Comparison of ENCODE assay signal across 9 mouse cellular contexts in genomic region chr16:13205855-13206254, GRCm38 (mm10). TPM values are rescaled to one million over a fixed set of nuclear protein-coding genes. Genes with fewer than 3 reads are reported as not detected.
DNase-seq lines count a peak whose midpoint lies in the region; ATAC-seq and TF ChIP-seq lines count a peak whose summit lies in the region.
"Had no signal": no experiment of that assay in that cellular context is flagged by ENCODE, and none has a peak within 500 bp of the region (broad histone marks: within the 10 kb centered on the region; RNA-seq: fewer than 3 reads in every experiment).

No protein-coding gene starts in this region.

- no peak overlapping the region for H3K4me3 ChIP-seq in liver, embryonic 11.5 days (ENCODE audit: low read depth, low read length)
- no peak overlapping the region for H3K4me3 ChIP-seq in kidney, postnatal 0 days (replicated peaks; ENCODE audit: low read depth, low read length)
- no peak overlapping the region for H3K4me3 ChIP-seq in hindbrain, embryonic 13.5 days
- H3K4me3 ChIP-seq: limb, embryonic 12.5 days had no signal

- H3K27me3 ChIP-seq in liver, embryonic 11.5 days (replicated peaks; ENCODE audit: control insufficient read depth, insufficient read depth, low read length): no peaks in the 10 kb centered on the region
- no peaks in the 10 kb centered on the region for H3K27me3 ChIP-seq in kidney, postnatal 0 days (ENCODE audit: insufficient read depth, low read length)
- H3K27me3 ChIP-seq in hindbrain, embryonic 13.5 days: no peaks in the 10 kb centered on the region
- H3K27me3 ChIP-seq: limb, embryonic 12.5 days had no signal

- no peak overlapping the region for H3K4me2 ChIP-seq in liver, embryonic 11.5 days
- H3K4me2 ChIP-seq in kidney, postnatal 0 days (ENCODE audit: low read length): no peak overlapping the region
- H3K4me2 ChIP-seq in hindbrain, embryonic 13.5 days: no peak overlapping the region
- H3K4me2 ChIP-seq: limb, embryonic 12.5 days had no signal

- H3K9ac ChIP-seq in liver, embryonic 11.5 days (ENCODE audit: low read depth, low read length): no peak overlapping the region
- no peak overlapping the region for H3K9ac ChIP-seq in kidney, postnatal 0 days (ENCODE audit: low read depth, low read length)
- no peak overlapping the region for H3K9ac ChIP-seq in hindbrain, embryonic 13.5 days
- H3K9ac ChIP-seq: limb, embryonic 12.5 days had no signal

- ATAC-seq in liver, embryonic 11.5 days (replicated peaks; ENCODE audit: low FRiP score): no peak; the same call in 1 of the 2 replicates
- peak; percentile 83 for ATAC-seq in kidney, postnatal 0 days (replicated peaks; ENCODE audit: low FRiP score, low read depth)
- ATAC-seq in activated CD4-positive, CD25-positive, alpha-beta regulatory T cell, adult 4 months: no peak
- ATAC-seq in cerebellum, adult (ENCODE audit: insufficient number of reproducible peaks, low FRiP score, low TSS enrichment): no peak
- ATAC-seq in hindbrain, embryonic 13.5 days (ENCODE audit: low FRiP score): no peak

- H3K36me3 ChIP-seq in liver, embryonic 11.5 days (ENCODE audit: control insufficient read depth, insufficient read depth, low read length): no peaks in the 10 kb centered on the region
- no peaks in the 10 kb centered on the region for H3K36me3 ChIP-seq in kidney, postnatal 0 days (ENCODE audit: insufficient read depth, low read length)
- no peaks in the 10 kb centered on the region for H3K36me3 ChIP-seq in hindbrain, embryonic 13.5 days
- H3K36me3 ChIP-seq: limb, embryonic 12.5 days had no signal

- peak; percentile 11 for DNase-seq in liver
- no peak for DNase-seq in liver, embryonic 11.5 days (ENCODE audit: low spot score)
- DNase-seq in gastrocnemius, postnatal 25 days: peak; percentile 41
- peak; percentile 87 for DNase-seq in kidney, postnatal 0 days (ENCODE audit: low spot score)
- DNase-seq in retina, embryonic 14.5 days (ENCODE audit: low spot score): peak; percentile 43

- WGBS in liver, embryonic 11.5 days: 58% methylated on average over 5 of the region's 5 CpGs
- 17% methylated on average over 5 of the region's 5 CpGs for WGBS in kidney, postnatal 0 days
- 41% methylated on average over 5 of the region's 5 CpGs for WGBS in hindbrain, embryonic 13.5 days

- no peaks in the 10 kb centered on the region for H3K4me1 ChIP-seq in liver, embryonic 11.5 days (replicated peaks; ENCODE audit: control insufficient read depth, insufficient read depth, low read length)
- H3K4me1 ChIP-seq in kidney, postnatal 0 days (replicated peaks; ENCODE audit: insufficient read depth, low read length): no peaks in the 10 kb centered on the region; the same call in 1 of the 2 replicates
- no peaks in the 10 kb centered on the region for H3K4me1 ChIP-seq in hindbrain, embryonic 13.5 days (replicated peaks)

- TF ChIP-seq CTCF in kidney, postnatal 0 days (IDR thresholded peaks at IDR 0.05; ENCODE audit: low read depth): no peak

- no peaks in the 10 kb centered on the region for H3K9me3 ChIP-seq in liver, embryonic 11.5 days (ENCODE audit: control insufficient read depth, low read length)
- H3K9me3 ChIP-seq in kidney, postnatal 0 days (replicated peaks; ENCODE audit: low read length): no peaks in the 10 kb centered on the region
- no peaks in the 10 kb centered on the region for H3K9me3 ChIP-seq in hindbrain, embryonic 13.5 days
- H3K9me3 ChIP-seq: limb, embryonic 12.5 days had no signal

- no peak overlapping the region for H3K27ac ChIP-seq in liver, embryonic 11.5 days (ENCODE audit: low read depth, low read length)
- H3K27ac ChIP-seq in kidney, postnatal 0 days: no peak overlapping the region
- H3K27ac ChIP-seq in hindbrain, embryonic 13.5 days: no peak overlapping the region
- H3K27ac ChIP-seq: limb, embryonic 12.5 days had no signal

RNA-seq across cellular contexts. Expression of gene Mrtfb, which starts 50.4 kb away (rescaled TPM):
- polyA plus RNA-seq in liver, embryonic 11.5 days (2014; fragmentation: Nextera tagmentation; extraction: Ambion mirVana): 12.1 and 14.8 TPM in 2 replicates
- 10 to 100 TPM; 18.8 to 20.7 TPM for total RNA-seq in gastrocnemius, postnatal 25 days (2021)
- 17.5 and 19.8 TPM in 2 replicates for polyA plus RNA-seq in kidney, postnatal 0 days (2015; fragmentation: Nextera tagmentation; extraction: Ambion mirVana)
- 10 to 100 TPM; 11.9 to 14.2 TPM for polyA plus RNA-seq in activated CD4-positive, CD25-positive, alpha-beta regulatory T cell, adult 4 months (2017; shearing (Covaris generic))
- polyA plus RNA-seq in hindbrain, embryonic 13.5 days (2015; fragmentation: Nextera tagmentation; extraction: Ambion mirVana): 10.7 and 12.7 TPM in 2 replicates
